Mouse (Mus musculus) kidney, embryonic 15.5 days (tissue): ENCODE measurements around the gene Atp13a4. TPM values are rescaled to one million over a fixed set of nuclear protein-coding genes. Genes with fewer than 3 reads are reported as not detected.

Experiments used
- ATAC-seq: fragments of 200-750 bp; cut with Nextera tagmentation; replicated peaks from 2 replicates; pipeline ENCODE4 v1.8.0; 2017; ENCODE audit warnings: moderate TSS enrichment; ENCODE audit not compliant: low FRiP score
- H3K27ac ChIP-seq: fragments of 300-500 bp; sonication (generic); 2 replicates; pipeline ENCODE4 v1.5.1; 2015; ENCODE audit warnings: mild to moderate bottlenecking, inconsistent platforms
- H3K27me3 ChIP-seq: fragments of 300-500 bp; sonication (generic); 2 replicates; pipeline ENCODE4 v1.6.1; 2015; ENCODE audit warnings: inconsistent platforms
- H3K36me3 ChIP-seq: fragments of 300-500 bp; sonication (generic); 2 replicates; pipeline ENCODE4 v1.6.1; 2015; ENCODE audit warnings: inconsistent platforms
- H3K4me1 ChIP-seq: fragments of 300-500 bp; sonication (generic); 2 replicates; pipeline ENCODE4 v1.6.1; 2015; ENCODE audit warnings: inconsistent platforms
- H3K4me2 ChIP-seq: fragments of 300-500 bp; sonication (generic); 2 replicates; pipeline ENCODE4 v1.6.1; 2015; ENCODE audit warnings: moderate library complexity, mild to moderate bottlenecking, inconsistent platforms
- H3K4me3 ChIP-seq: fragments of 300-500 bp; sonication (generic); replicated peaks from 2 replicates; pipeline ENCODE4 v1.5.1; 2015; ENCODE audit warnings: mild to moderate bottlenecking, inconsistent platforms
- H3K9ac ChIP-seq: fragments of 300-500 bp; sonication (generic); 2 replicates; pipeline ENCODE4 v1.6.1; 2015; ENCODE audit warnings: mild to moderate bottlenecking, inconsistent platforms
- H3K9me3 ChIP-seq: fragments of 300-500 bp; sonication (generic); replicated peaks from 2 replicates; pipeline ENCODE4 v1.6.1; 2016; ENCODE audit warnings: inconsistent platforms
- WGBS: fragments of 180-500 bp; shearing (Covaris S2); methylation state at CpG from one replicate; pipeline ENCODE4 v1.1.7; 2015; ENCODE audit warnings: mixed read lengths; 5-methylcytosine and 5-hydroxymethylcytosine counted together
- polyA plus RNA-seq: library from polyadenylated mRNA; unstranded; fragments of >200 nt; fragmentation: Nextera tagmentation; extraction: Ambion mirVana; gene quantifications from 2 replicates; pipeline ENCODE4 v1.2.1, GENCODE M21; 2015

Atp13a4 gene
- polyA plus RNA-seq, 1 experiment from 2014 or later: 2.9 TPM

- Histone ChIP-seq H3K27ac (no peak overlapping the region), H3K4me1 (no peaks in the 10 kb centered on the region), H3K36me3 (no peaks in the 10 kb centered on the region), H3K27me3 (no peaks in the 10 kb centered on the region), H3K9ac (no peak overlapping the region), H3K4me3 (no peak overlapping the region), H3K4me2 (no peak overlapping the region), H3K9me3 (no peaks in the 10 kb centered on the region)
- 54% methylated on average over 10 of the region's 10 CpGs for WGBS
- ATAC-seq: no peak
Measured at GRCm38 (mm10) chr16:29459331-29459730, 85.3 kb downstream of the Atp13a4 start.

DNA sequence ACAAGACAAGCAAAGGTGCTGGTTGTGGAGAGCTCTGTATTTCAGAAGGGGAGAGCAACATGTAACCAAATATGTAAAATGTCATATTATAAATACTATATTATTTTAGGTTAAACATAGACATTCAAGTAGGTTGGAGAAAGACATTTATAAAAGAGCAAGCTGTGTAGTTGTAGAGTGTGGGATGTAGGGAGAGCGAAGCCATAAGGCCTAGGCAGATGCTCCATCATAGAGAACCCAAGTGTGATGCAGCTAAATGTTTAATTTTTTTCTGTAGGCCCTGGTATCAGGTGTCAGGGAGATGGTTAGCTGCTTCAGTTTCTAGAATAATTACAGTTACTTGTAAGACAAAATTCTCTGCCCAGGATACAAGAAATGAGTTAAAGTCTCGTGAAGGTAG is 87.8 kb downstream of the Atp13a4 start:
- no peak overlapping the region for H3K4me3 ChIP-seq
- H3K4me1 ChIP-seq: no peaks in the 10 kb centered on the region
- no peaks in the 10 kb centered on the region for H3K27me3 ChIP-seq
- no peaks in the 10 kb centered on the region for H3K36me3 ChIP-seq
- ATAC-seq: no peak
- no peak overlapping the region for H3K9ac ChIP-seq
- H3K9me3 ChIP-seq: no peaks in the 10 kb centered on the region
- WGBS: 87% methylated on average over 2 of the region's 2 CpGs
- no peak overlapping the region for H3K27ac ChIP-seq
- no peak overlapping the region for H3K4me2 ChIP-seq

DNA sequence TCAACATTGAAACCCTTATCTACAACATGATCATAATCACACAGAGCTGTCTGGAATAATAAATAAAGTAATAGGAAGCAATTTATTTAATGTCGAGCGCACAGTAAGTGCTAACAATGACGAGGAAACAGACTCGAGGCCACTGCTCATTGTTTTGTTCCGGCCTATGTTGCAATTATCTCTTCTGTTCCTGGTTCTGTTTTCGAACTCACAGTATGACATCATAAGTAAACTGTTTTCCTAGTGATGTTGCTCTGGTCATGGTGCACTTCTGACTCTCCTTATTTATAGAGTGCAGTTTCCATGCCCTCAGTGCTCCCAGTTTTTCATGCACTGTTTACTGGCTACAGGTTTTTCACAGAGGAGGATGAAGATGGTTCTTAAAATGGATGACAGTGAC is 91.4 kb downstream of the Atp13a4 start:
- H3K9me3 ChIP-seq: no peaks in the 10 kb centered on the region
- WGBS: 67% methylated on average over 6 of the region's 6 CpGs
- no peak overlapping the region for H3K4me3 ChIP-seq
- no peak overlapping the region for H3K9ac ChIP-seq
- H3K4me1 ChIP-seq: no peaks in the 10 kb centered on the region
- no peak overlapping the region for H3K4me2 ChIP-seq
- no peak overlapping the region for H3K27ac ChIP-seq
- no peak for ATAC-seq
- no peaks in the 10 kb centered on the region for H3K27me3 ChIP-seq
- no peaks in the 10 kb centered on the region for H3K36me3 ChIP-seq

GRCm38 (mm10) chr16:29451706-29452105 is 93.0 kb downstream of the Atp13a4 start:
- H3K4me3 ChIP-seq: no peak overlapping the region
- WGBS: 54% methylated on average over 3 of the region's 3 CpGs
- peak; percentile 58 for ATAC-seq

GRCm38 (mm10) chr16:29442126-29442525 is 102.5 kb downstream of the Atp13a4 start:
- H3K36me3 ChIP-seq: no peaks in the 10 kb centered on the region
- no peak overlapping the region for H3K4me3 ChIP-seq
- no peaks in the 10 kb centered on the region for H3K4me1 ChIP-seq
- no peak overlapping the region for H3K27ac ChIP-seq
- H3K27me3 ChIP-seq: no peaks in the 10 kb centered on the region
- no peak overlapping the region for H3K4me2 ChIP-seq
- H3K9ac ChIP-seq: no peak overlapping the region
- no peaks in the 10 kb centered on the region for H3K9me3 ChIP-seq
- ATAC-seq: no peak
- WGBS: 53% methylated on average over 3 of the region's 3 CpGs

More at GRCm38 (mm10) chr16:29451706-29452105, 93.0 kb downstream of the Atp13a4 start:
- Histone ChIP-seq H3K27ac (no peak overlapping the region), H3K27me3 (no peaks in the 10 kb centered on the region), H3K36me3 (no peaks in the 10 kb centered on the region), H3K9me3 (no peaks in the 10 kb centered on the region), H3K9ac (no peak overlapping the region), H3K4me1 (no peaks in the 10 kb centered on the region), H3K4me2 (no peak overlapping the region)

DNA sequence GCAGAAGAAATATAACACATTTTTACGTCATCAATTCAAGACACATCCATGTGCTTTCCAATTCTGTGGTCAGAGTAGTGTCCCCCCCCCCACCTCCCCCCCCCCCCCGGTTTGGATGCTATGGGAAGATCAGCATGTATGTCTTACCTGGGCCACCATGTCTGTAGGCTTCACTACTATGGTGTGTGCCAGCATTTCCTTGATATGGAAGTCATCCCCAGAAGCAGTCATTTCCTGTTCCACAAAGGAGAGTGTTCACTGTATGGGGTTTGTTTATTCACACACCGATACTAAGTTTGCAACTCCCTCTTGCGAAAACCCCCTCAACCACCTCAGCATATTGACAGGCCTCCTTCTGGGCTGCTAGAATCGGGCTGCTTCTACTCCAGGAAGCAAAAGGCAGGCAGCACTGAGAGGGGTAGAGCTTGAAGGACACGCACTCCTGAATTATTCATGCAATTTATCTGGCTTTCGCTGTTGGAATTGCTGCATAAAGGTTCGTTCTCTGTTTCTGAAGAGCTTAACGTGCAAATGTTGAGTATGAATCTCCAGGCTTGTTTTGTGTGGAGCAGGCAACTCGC is 103.2 kb downstream of the Atp13a4 start:
- Histone ChIP-seq H3K4me1 (no peaks in the 10 kb centered on the region), H3K4me3 (no peak overlapping the region), H3K4me2 (no peak overlapping the region), H3K36me3 (no peaks in the 10 kb centered on the region), H3K27me3 (no peaks in the 10 kb centered on the region), H3K9me3 (no peaks in the 10 kb centered on the region), H3K27ac (no peak overlapping the region), H3K9ac (no peak overlapping the region)
- ATAC-seq: no peak
- WGBS: 73% methylated on average over 10 of the region's 10 CpGs

GRCm38 (mm10) chr16:29438045-29438444 is 106.6 kb downstream of the Atp13a4 start:
- 78% methylated on average over 5 of the region's 5 CpGs for WGBS
- no peak overlapping the region for H3K4me3 ChIP-seq
- H3K4me1 ChIP-seq: no peaks in the 10 kb centered on the region
- H3K27me3 ChIP-seq: no peaks in the 10 kb centered on the region
- ATAC-seq: no peak
- H3K27ac ChIP-seq: no peak overlapping the region
- no peak overlapping the region for H3K9ac ChIP-seq
- no peaks in the 10 kb centered on the region for H3K9me3 ChIP-seq
- H3K36me3 ChIP-seq: no peaks in the 10 kb centered on the region
- H3K4me2 ChIP-seq: no peak overlapping the region

GRCm38 (mm10) chr16:29435746-29436145 is 108.9 kb downstream of the Atp13a4 start:
- H3K9ac ChIP-seq: no peak overlapping the region
- no peaks in the 10 kb centered on the region for H3K4me1 ChIP-seq
- H3K4me3 ChIP-seq: no peak overlapping the region
- H3K27ac ChIP-seq: no peak overlapping the region
- H3K27me3 ChIP-seq: 0 out of 2 replicates have a peak, but pooled peaks cover 3% of the 10 kb centered on the region
- no peak for ATAC-seq
- H3K36me3 ChIP-seq: no peaks in the 10 kb centered on the region
- H3K9me3 ChIP-seq: no peaks in the 10 kb centered on the region
- no peak overlapping the region for H3K4me2 ChIP-seq
- 58% methylated on average over 6 of the region's 6 CpGs for WGBS

GRCm38 (mm10) chr16:29434712-29435111 is 110.0 kb downstream of the Atp13a4 start:
- H3K4me1 ChIP-seq: no peaks in the 10 kb centered on the region
- 18% methylated on average over 5 of the region's 5 CpGs for WGBS
- no peak overlapping the region for H3K4me2 ChIP-seq
- no peak overlapping the region for H3K4me3 ChIP-seq
- ATAC-seq: peak; percentile 69
- H3K9ac ChIP-seq: no peak overlapping the region
- H3K27me3 ChIP-seq: 0 out of 2 replicates have a peak, but pooled peaks cover 3% of the 10 kb centered on the region
- no peak overlapping the region for H3K27ac ChIP-seq
- H3K9me3 ChIP-seq: no peaks in the 10 kb centered on the region
- H3K36me3 ChIP-seq: no peaks in the 10 kb centered on the region

GRCm38 (mm10) chr16:29414822-29415221 is 129.8 kb downstream of the Atp13a4 start:
- H3K9ac ChIP-seq: no peak overlapping the region
- H3K4me3 ChIP-seq: no peak overlapping the region
- WGBS: 84% methylated on average over 6 of the region's 6 CpGs
- H3K9me3 ChIP-seq: no peaks in the 10 kb centered on the region
- no peaks in the 10 kb centered on the region for H3K4me1 ChIP-seq
- H3K27ac ChIP-seq: no peak overlapping the region
- ATAC-seq: no peak
- H3K36me3 ChIP-seq: no peaks in the 10 kb centered on the region
- H3K4me2 ChIP-seq: no peak overlapping the region
- H3K27me3 ChIP-seq: no peaks in the 10 kb centered on the region

DNA sequence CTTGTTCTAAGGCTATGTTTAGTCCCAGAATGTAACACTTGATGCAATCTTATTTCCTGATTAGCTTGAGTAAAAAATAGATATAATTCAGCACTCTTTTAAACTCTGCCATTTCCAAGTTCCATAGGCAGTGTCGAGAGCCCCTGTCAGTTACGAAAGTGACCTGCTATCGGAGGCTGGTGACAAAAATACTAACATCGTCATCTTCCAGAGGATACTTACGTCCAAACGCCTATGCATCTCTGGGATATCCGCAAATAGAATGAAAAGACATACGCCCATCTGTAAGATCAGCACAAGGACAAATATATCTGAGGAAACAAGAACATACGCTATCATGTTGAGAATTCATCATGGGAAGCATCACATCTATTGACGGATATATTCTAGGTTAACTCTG is 137.3 kb downstream of the Atp13a4 start:
- 94% methylated on average over 10 of the region's 10 CpGs for WGBS

DNA sequence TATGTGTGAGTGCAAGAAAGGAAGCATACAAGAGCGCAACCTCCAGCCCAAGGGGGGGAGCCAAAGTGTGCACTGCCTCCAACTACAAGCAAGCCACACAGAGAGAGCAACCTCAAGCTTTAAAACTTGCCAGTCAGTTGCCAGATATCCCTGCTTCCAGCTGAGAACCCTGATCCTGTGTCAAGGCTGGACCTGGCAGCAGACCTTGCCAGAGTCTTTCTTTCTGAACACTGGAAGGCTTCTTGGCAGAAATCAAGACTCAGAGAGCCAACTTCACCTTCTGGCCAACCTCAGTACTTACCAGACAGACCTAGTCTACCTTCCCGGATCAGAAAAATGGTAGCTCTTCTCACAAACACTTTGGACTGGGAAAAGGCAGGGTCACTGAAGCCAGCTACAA is 145.6 kb downstream of the Atp13a4 start:
- H3K9ac ChIP-seq: no peak overlapping the region
- no peak overlapping the region for H3K4me3 ChIP-seq
- no peak overlapping the region for H3K27ac ChIP-seq
- no peak for ATAC-seq
- no peaks in the 10 kb centered on the region for H3K4me1 ChIP-seq
- no peaks in the 10 kb centered on the region for H3K27me3 ChIP-seq
- 90% methylated on average over 2 of the region's 2 CpGs for WGBS
- H3K36me3 ChIP-seq: no peaks in the 10 kb centered on the region
- no peaks in the 10 kb centered on the region for H3K9me3 ChIP-seq
- H3K4me2 ChIP-seq: no peak overlapping the region

More for the DNA sequence above, 137.3 kb downstream of the Atp13a4 start:
- Histone ChIP-seq H3K4me3 (no peak overlapping the region), H3K9ac (no peak overlapping the region), H3K4me2 (no peak overlapping the region), H3K27me3 (no peaks in the 10 kb centered on the region), H3K4me1 (no peaks in the 10 kb centered on the region), H3K27ac (no peak overlapping the region), H3K36me3 (no peaks in the 10 kb centered on the region), H3K9me3 (no peaks in the 10 kb centered on the region)
- ATAC-seq: no peak

DNA sequence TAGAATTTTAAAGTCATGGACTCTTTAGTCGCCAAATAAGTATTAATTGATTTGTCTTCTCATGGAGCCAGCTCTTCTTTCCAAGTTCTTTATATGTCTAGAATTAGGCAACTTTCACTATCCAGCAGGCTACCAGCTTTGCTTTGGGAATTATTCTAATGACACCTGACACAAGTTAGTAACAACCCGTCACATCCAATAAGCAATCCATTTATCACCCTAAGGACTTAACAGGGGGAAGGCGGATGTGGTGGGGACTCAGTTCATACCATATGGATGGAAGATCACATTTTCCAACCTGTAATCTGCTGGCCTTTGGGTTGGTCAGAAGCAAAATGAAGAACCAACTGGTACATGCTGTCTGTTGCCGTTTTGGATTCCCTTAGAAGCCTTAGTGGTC is 159.9 kb downstream of the Atp13a4 start:
- H3K4me3 ChIP-seq: no peak overlapping the region
- 87% methylated on average over 4 of the region's 4 CpGs for WGBS
- H3K27me3 ChIP-seq: no peaks in the 10 kb centered on the region
- H3K9ac ChIP-seq: no peak overlapping the region
- no peaks in the 10 kb centered on the region for H3K4me1 ChIP-seq
- no peaks in the 10 kb centered on the region for H3K36me3 ChIP-seq
- no peak overlapping the region for H3K27ac ChIP-seq
- ATAC-seq: no peak
- H3K4me2 ChIP-seq: no peak overlapping the region
- no peaks in the 10 kb centered on the region for H3K9me3 ChIP-seq
